Comparison of ENCODE assay signal across 22 mouse cellular contexts in the genomic region with DNA sequence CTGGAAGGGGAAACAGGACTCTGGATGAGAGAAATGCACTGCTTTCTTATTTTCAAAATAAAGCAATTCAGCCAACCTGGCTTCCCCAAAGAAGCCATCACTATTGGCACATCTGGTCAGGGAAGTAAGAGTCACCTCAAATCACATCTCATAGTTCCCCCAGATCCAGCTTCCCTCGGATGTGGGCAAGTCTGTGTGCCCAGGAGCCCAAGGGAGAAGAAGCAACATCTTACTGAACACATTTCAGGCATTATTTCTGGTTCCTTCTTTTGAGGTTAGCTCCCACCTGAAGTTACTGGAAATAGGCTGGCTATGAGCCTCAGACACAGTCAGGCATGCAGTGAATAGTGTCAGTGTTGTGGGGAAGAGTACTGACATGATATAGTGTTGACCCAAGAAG.
DNase-seq lines count a peak whose midpoint lies in the region; ATAC-seq and TF ChIP-seq lines count a peak whose summit lies in the region.
"Had no signal": no experiment of that assay in that cellular context is flagged by ENCODE, and none has a peak within 500 bp of the region (broad histone marks: within the 10 kb centered on the region; RNA-seq: fewer than 3 reads in every experiment).

No protein-coding gene starts in this region.

- no peak overlapping the region for H3K9ac ChIP-seq in CH12.LX (ENCODE audit: insufficient read depth, low read depth)
- H3K9ac ChIP-seq: embryonic facial prominence, embryonic 12.5 days; forebrain, embryonic 13.5 days; forebrain, embryonic 15.5 days; forebrain, postnatal 0 days had no signal

- dilution Hi-C loops in CH12.LX (cut with MboI; ENCODE audit: extremely low pct_ligation_motif_present, extremely low pct_unique_long_range_greater_than_20kb, low sequenced_read_pairs), result no loop called here

- in situ Hi-C loops in CH12.LX (cut with MboI; ENCODE audit: low pct_ligation_motif_present, low pct_unique_long_range_greater_than_20kb, low sequenced_read_pairs), result no loop called here

- no peaks in the 10 kb centered on the region for H3K27me3 ChIP-seq in CH12.LX (replicated peaks)
- H3K27me3 ChIP-seq: embryonic facial prominence, embryonic 12.5 days; forebrain, embryonic 13.5 days; forebrain, embryonic 15.5 days had no signal

- no peaks in the 10 kb centered on the region for H3K36me3 ChIP-seq in CH12.LX (replicated peaks in 1 of 2; ENCODE audit: control insufficient read depth in 1 of 2, insufficient read depth in 1 of 2, low read length in 1 of 2)
- H3K36me3 ChIP-seq: embryonic facial prominence, embryonic 10.5 days; embryonic facial prominence, embryonic 12.5 days; forebrain, embryonic 15.5 days had no signal

- no peak for TF ChIP-seq EP300 in CH12.LX (IDR thresholded peaks at IDR 0.05; ENCODE audit: low read length)

- peak; percentile 63 for ATAC-seq in granulocyte monocyte progenitor cell, adult 5-6 weeks (replicated peaks; ENCODE audit: poor library complexity, severe bottlenecking)
- ATAC-seq in megakaryocyte, adult 5-6 weeks (ENCODE audit: poor library complexity, severe bottlenecking), result peak; percentile 27; the same call in 1 of the 2 replicates
- ATAC-seq: CD4-positive, CD25-positive, alpha-beta regulatory T cell, adult 4 months; forebrain, embryonic 13.5 days; forebrain, embryonic 15.5 days; forebrain, postnatal 0 days had no signal

- TF ChIP-seq RAD21 in CH12.LX (IDR thresholded peaks at IDR 0.05; ENCODE audit: low read depth, low read length), result no peak

- H3K4me2 ChIP-seq in CH12.LX (ENCODE audit: insufficient read depth, low read depth, poor library complexity, severe bottlenecking), result peak overlapping the region; percentile 74; the same call in 1 of the 2 replicates
- H3K4me2 ChIP-seq: embryonic facial prominence, embryonic 12.5 days; forebrain, embryonic 13.5 days; forebrain, embryonic 15.5 days had no signal

- H3K4me1 ChIP-seq in CH12.LX (ENCODE audit: control insufficient read depth in 1 of 2, insufficient read depth in 2 of 2), result peaks cover 20 to 65% of the 10 kb centered on the region in 2 experiments
- H3K4me1 ChIP-seq: forebrain, embryonic 13.5 days; forebrain, embryonic 15.5 days had no signal

- no peak for DNase-seq in CH12.LX (ENCODE audit: extremely low read depth)
- DNase-seq in urinary bladder, postnatal 14 days (ENCODE audit: low spot score), result no peak
- no peak for DNase-seq in layer of hippocampus, postnatal 14 days (ENCODE audit: low spot score in 2 of 2)
- DNase-seq in gastrocnemius, postnatal 10 days, result no peak
- DNase-seq: adrenal gland, adult 2 months; adrenal gland, postnatal 10 days; adrenal gland, postnatal 25 days; B cell, adult 2 months; cerebellum, adult 11 months; cerebellum, adult 18-20 months; cerebellum, adult 8-10 months; cerebellum, adult 9-11 months; cerebellum, postnatal 14 days; cerebellum, postnatal 36 days; forebrain, postnatal 0 days had no signal

- no peak for TF ChIP-seq CTCF in CH12.LX (conservative IDR thresholded peaks at IDR 0.05 in 1 of 2, IDR thresholded peaks at IDR 0.05 in 1 of 2; ENCODE audit: low read depth in 2 of 2, low read length in 2 of 2)

- no peak overlapping the region for H3K4me3 ChIP-seq in CH12.LX (replicated peaks in 1 of 3; ENCODE audit: low read depth in 2 of 3, low read length in 2 of 3, poor library complexity in 1 of 3)
- H3K4me3 ChIP-seq: embryonic facial prominence, embryonic 10.5 days; embryonic facial prominence, embryonic 12.5 days; forebrain, embryonic 13.5 days; forebrain, embryonic 15.5 days had no signal

- no peak for TF ChIP-seq POLR2A in CH12.LX (IDR thresholded peaks at IDR 0.05; ENCODE audit: low read depth, low read length)

- no peak overlapping the region for H3K27ac ChIP-seq in CH12.LX (ENCODE audit: insufficient read depth, low read depth)
- H3K27ac ChIP-seq: embryonic facial prominence, embryonic 10.5 days; embryonic facial prominence, embryonic 12.5 days; forebrain, embryonic 13.5 days; forebrain, embryonic 15.5 days had no signal

- no peaks in the 10 kb centered on the region for H3K79me2 ChIP-seq in CH12.LX (replicated peaks; ENCODE audit: control insufficient read depth, extremely low read depth, insufficient read depth, poor library complexity, severe bottlenecking)

- peaks cover 12% of the 10 kb centered on the region for H3K9me3 ChIP-seq in CH12.LX (replicated peaks; ENCODE audit: low read length)
- H3K9me3 ChIP-seq: embryonic facial prominence, embryonic 10.5 days; embryonic facial prominence, embryonic 12.5 days; forebrain, embryonic 13.5 days; forebrain, embryonic 15.5 days had no signal

TF ChIP-seq in CH12.LX, 34 proteins besides CTCF, POLR2A, EP300 and RAD21:
- TF ChIP-seq USF2 (conservative IDR thresholded peaks at IDR 0.05; ENCODE audit: low read depth, low read length) (no peak), BHLHE40 (IDR thresholded peaks at IDR 0.05; ENCODE audit: low read depth, low read length) (0 out of 2 replicates have a peak, but pooled peaks have one; percentile 7)
